Mouse (Mus musculus): ENCODE data around the gene Rnf8. TPM values are rescaled to one million over a fixed set of nuclear protein-coding genes. Genes with fewer than 3 reads are reported as not detected.

The Rnf8 gene
- total RNA-seq, 2 experiments from 2014 or later = 39.2 to 46.7 TPM

GRCm38 (mm10) chr17:29679038-29679767 lies 64.6 kb downstream of the Rnf8 start:
- no peak for DNase-seq (ENCODE audit: low spot score in 2 of 2)

DNA sequence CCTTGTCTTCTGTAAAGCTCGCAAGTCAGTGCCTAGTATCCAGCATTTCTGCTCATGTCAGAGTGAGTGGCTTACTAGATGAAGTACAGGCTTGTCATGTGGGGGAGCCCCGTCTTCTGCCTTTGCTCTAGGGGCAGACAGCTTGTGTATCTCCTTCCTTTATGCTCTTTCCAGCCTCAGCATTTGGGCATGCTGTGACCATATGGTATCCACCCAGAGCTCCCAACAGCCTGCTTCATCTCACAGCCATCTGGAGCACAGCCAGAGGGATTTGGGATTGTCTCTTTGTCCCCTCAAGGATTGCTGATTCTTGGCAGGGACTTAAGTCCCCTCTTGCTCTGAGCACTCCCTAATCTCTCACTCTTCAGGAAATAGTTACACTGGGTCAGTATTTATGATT lies 65.6 kb downstream of the Rnf8 start:
- DNase-seq (ENCODE audit: low spot score in 2 of 2) = peak; percentile 20 to 44

GRCm38 (mm10) chr17:29680921-29681320 lies 66.3 kb downstream of the Rnf8 start:
- no peak for DNase-seq (ENCODE audit: low spot score in 2 of 2)

DNA sequence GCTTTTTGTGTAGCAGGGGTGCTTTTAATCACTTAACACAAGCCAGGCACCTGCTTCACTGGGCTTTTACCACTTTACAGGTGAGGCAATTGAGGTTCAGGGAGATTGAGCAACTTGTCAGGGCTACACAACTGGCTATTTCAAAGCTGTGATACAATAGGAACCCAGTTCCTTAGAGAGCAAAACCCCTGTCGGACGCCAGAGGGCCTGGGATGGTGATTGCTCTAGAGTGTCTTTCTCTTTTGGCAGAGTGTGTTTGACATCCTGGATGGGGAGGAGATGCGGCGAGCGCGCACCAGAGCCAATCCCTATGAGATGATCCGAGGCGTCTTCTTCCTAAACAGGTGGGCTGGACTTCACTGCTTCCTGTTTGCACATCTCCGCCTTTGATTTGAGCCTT lies 67.1 kb downstream of the Rnf8 start:
- no peak for DNase-seq (ENCODE audit: low spot score in 2 of 2)

DNA sequence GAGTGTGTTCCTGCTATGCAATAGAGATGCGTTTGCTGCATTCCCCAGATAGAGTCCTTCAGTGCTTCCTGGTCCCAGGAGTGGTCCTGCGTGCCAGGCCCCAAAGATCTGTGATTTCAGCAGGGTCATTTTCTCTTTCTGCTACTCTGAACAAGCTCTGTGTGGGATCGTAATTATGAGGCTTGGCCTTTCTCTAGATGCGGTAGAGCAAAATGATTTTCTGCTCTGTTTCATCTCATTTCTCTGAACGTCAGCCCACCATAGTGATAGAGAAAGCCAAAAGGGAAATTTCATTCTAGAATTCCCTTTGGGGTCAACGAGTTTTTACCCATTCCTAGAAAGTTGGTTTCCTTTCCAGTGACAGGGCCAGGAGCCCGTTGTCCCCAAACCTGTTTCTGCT lies 67.7 kb downstream of the Rnf8 start:
- DNase-seq (ENCODE audit: low spot score in 2 of 2) = no peak

DNA sequence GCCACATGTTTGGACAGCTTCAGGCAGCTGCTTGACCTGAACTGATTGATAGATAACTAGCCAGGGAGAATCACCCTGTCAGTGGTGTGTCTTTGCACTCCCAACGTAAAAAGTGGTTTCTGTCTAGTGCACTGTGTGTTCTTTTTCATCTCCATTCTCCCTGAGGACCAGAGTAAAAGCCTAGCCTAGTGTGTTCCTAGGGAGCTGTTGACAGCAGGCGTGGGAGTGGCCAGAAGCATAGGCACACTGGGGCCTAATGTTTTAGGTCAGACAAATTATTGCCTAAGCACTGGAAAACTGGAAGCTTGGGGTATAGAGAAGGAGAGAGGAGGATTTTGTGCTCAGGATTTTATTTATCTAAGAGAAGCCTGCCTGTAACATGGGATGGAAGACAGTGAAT lies 68.5 kb downstream of the Rnf8 start:
- no peak for DNase-seq (ENCODE audit: low spot score in 2 of 2)

GRCm38 (mm10) chr17:29684275-29684674 lies 69.7 kb downstream of the Rnf8 start:
- no peak for DNase-seq (ENCODE audit: low spot score in 2 of 2)

DNA sequence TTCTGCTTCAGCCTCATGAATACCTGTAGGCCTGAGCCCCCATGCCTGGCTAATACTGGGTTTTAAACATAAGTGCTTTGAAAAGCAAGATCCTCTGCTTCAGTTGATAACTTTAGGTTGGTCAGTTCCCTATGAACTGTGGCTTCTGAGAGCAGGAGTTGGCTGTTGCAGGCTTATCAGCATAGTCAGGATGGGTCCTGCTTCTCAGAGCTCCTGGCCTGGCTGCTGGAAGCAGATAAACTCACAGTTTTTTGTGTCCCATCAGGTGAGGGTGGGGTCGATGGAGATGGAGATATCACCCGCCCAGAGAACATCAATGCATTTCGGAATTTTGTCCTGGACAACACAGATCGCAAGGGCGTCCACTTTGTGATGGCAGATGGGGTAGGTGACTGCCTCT lies 72.2 kb downstream of the Rnf8 start:
- DNase-seq (ENCODE audit: low spot score in 2 of 2) = no peak

GRCm38 (mm10) chr17:29687373-29687772 lies 72.8 kb downstream of the Rnf8 start:
- no peak for DNase-seq (ENCODE audit: low spot score in 2 of 2)

GRCm38 (mm10) chr17:29688610-29689009 lies 74.0 kb downstream of the Rnf8 start:
- DNase-seq (ENCODE audit: low spot score in 2 of 2) = no peak

DNA sequence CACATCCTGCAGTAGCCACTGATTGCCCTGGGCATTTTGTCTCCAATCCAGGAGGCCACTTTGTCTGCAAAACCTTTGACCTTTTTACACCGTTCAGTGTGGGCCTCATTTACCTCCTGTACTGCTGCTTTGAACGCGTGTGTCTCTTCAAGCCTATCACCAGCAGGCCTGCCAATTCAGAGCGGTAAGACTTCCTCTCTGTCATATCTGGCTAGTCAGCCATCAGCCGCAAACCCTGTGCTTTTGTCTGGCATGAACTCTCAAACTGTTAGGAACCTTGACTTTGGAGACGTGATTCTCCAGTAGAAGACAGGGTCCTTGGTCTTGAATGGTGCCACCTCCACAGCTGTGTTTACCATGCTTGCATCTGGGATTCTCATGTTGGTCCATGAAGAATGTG lies 75.7 kb downstream of the Rnf8 start:
- DNase-seq (ENCODE audit: low spot score in 2 of 2) = no peak

DNA sequence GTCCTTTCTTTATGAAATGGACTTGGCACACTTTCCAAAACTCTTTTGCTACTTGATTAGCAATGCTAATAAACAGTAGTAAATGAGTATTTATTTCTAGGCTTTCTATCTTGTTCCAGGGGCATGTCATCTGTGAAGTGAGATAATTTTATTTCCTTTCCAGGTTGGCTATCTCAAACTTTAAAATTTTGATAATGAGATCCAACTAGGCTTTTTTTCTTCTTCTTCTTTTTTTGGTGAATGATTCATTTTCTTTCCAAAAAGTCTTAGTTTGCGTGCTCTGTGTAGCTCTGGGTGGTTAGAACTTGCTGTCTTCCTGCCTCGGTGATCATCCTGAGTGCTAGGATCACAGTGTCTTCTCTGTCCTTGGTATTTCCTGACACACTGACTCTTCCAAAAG lies 78.2 kb downstream of the Rnf8 start:
- DNase-seq (ENCODE audit: low spot score in 2 of 2) = no peak

- no peak for DNase-seq (ENCODE audit: low spot score in 2 of 2)
Measured at GRCm38 (mm10) chr17:29693571-29693970, 79.0 kb downstream of the Rnf8 start.

DNA sequence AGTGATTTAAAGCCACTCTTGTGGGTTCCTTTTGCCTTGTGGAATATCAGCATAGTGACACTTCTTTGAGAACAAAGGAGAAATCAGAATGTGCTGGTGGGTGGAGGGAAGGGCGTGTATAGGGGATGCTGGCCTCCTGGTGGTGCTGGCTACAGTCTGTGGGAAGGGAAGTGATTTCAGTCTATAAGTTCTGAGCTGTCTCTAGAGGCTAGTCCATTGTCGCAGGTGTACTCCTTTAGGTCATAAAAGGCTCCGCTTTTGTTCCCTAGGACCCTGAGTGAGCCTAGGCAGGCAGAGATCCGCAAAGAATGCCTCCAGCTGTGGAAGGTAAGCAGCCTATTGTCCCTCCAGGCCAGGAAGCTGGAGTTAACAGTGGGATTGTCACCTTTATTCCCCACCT lies 79.9 kb downstream of the Rnf8 start:
- no peak for DNase-seq (ENCODE audit: low spot score in 2 of 2)

Small RNAs within 50 kb of the gene (microRNA-seq; reads per million reads assigned to microRNA genes)
- 0 reads per million in 2 experiments for gene Mir7667

Other genes starting within 250 kb of the Rnf8 start
- 1 to 10 TPM; 3.1 to 6.0 TPM for gene Pim1, start 124.0 kb upstream of the Rnf8 start, total RNA-seq (2021)
- gene Gm17657, start 65.2 kb upstream of the Rnf8 start, total RNA-seq (2021) = not detected
- 10 to 100 TPM; 43.7 to 44.9 TPM for gene Tbc1d22b, start 65.0 kb upstream of the Rnf8 start, total RNA-seq (2021)
- gene Tmem217, start 62.4 kb upstream of the Rnf8 start, total RNA-seq (2021) = not detected
- 1 to 10 TPM; 3.3 to 5.2 TPM for gene Gm28043, start 86 bp downstream of the Rnf8 start, total RNA-seq (2021)
- gene Cmtr1, start 45.8 kb downstream of the Rnf8 start, total RNA-seq (2021) = 10 to 100 TPM; 78.9 to 93.8 TPM
- gene Ccdc167, start 102.3 kb downstream of the Rnf8 start, total RNA-seq (2021) = 10 to 100 TPM; 15.1 to 23.4 TPM

All from layer of hippocampus, postnatal 14 days (tissue).